Mouse (Mus musculus) liver, embryonic 14.5 days (tissue): ENCODE data around the gene Gbf1.

Experiments
- CTCF ChIP-seq: IDR thresholded peaks from 2 replicates; pipeline ENCODE4 v1.5.1; 2016; ENCODE audit warnings: antibody characterized with exemption, low read depth, control low read depth
- EP300 ChIP-seq: IDR thresholded peaks from 2 replicates; pipeline ENCODE4 v1.6.1; 2016; ENCODE audit warnings: antibody characterized with exemption, low read depth

DNA sequence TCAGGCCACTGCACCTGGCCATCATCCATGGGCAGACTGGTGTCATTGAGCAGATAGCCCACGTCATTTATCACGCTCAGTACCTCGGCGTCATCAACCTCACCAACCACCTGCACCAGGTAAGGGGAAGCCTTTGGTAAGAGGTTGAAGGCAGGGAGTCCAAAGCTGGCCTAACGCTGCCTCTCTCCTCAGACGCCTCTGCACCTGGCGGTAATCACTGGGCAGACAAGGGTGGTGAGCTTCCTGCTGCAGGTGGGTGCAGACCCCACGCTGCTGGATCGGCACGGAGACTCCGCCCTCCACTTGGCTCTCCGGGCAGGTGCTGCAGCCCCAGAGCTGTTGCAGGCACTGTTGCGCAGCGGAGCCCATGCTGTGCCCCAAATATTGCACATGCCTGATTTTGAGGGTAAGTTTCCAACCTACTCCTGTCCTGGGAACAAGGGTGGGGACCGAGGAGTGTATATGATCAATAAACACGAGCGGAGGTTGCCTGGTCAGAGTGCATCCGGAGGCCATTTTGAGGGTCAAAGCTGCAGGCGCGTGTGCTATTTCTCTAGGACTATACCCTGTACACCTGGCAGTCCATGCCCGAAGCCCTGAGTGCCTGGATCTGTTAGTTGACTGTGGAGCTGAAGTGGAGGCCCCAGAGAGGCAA, 157.5 kb downstream of the Gbf1 start:
- no peak for TF ChIP-seq CTCF
- TF ChIP-seq EP300, result no peak
